Mouse (Mus musculus) midbrain, embryonic 10.5 days (tissue): Measurements from ENCODE around the gene Ppp1r11. TPM values are rescaled to one million over a fixed set of nuclear protein-coding genes. Genes with fewer than 3 reads are reported as not detected.
A peak's percentile ranks its signal among the peaks of the same experiment; 100 is the strongest.

Experiments used
- DNase-seq: peaks from one replicate; pipeline ENCODE4 v3.0.0-alpha.2; 2017; ENCODE audit warnings: low spot score
- H3K27ac ChIP-seq: fragments of 300-500 bp; sonication (generic); replicated peaks from 2 replicates; pipeline ENCODE4 v1.5.1; 2016; ENCODE audit warnings: mild to moderate bottlenecking
- H3K27me3 ChIP-seq: fragments of 300-500 bp; sonication (generic); 2 replicates; pipeline ENCODE4 v1.6.1; 2016; ENCODE audit warnings: low read depth, mild to moderate bottlenecking; ENCODE audit not compliant: poor library complexity, severe bottlenecking
- H3K36me3 ChIP-seq: fragments of 300-500 bp; sonication (generic); 2 replicates; pipeline ENCODE4 v1.6.1; 2016; ENCODE audit warnings: mild to moderate bottlenecking, moderate library complexity
- H3K4me1 ChIP-seq: fragments of 300-500 bp; sonication (generic); 2 replicates; pipeline ENCODE4 v1.6.1; 2016
- H3K4me3 ChIP-seq: fragments of 300-500 bp; sonication (generic); 2 replicates; pipeline ENCODE4 v1.5.1; 2016; ENCODE audit warnings: mild to moderate bottlenecking, moderate library complexity
- H3K9me3 ChIP-seq: fragments of 300-500 bp; sonication (generic); replicated peaks from 2 replicates; pipeline ENCODE4 v1.6.1; 2016; ENCODE audit warnings: mild to moderate bottlenecking
- WGBS: fragments of 180-500 bp; shearing (Covaris S2); methylation state at CpG from one replicate; pipeline ENCODE4 v1.1.7; 2016; 5-methylcytosine and 5-hydroxymethylcytosine counted together
- polyA plus RNA-seq: library from polyadenylated mRNA; unstranded; fragments of >200 nt; fragmentation: Nextera tagmentation; extraction: Ambion mirVana; gene quantifications from 2 replicates; pipeline ENCODE4 v1.2.1, GENCODE M21; 2016

Gene Ppp1r11
- polyA plus RNA-seq, 1 experiment from 2014 or later: 160 TPM

DNA sequence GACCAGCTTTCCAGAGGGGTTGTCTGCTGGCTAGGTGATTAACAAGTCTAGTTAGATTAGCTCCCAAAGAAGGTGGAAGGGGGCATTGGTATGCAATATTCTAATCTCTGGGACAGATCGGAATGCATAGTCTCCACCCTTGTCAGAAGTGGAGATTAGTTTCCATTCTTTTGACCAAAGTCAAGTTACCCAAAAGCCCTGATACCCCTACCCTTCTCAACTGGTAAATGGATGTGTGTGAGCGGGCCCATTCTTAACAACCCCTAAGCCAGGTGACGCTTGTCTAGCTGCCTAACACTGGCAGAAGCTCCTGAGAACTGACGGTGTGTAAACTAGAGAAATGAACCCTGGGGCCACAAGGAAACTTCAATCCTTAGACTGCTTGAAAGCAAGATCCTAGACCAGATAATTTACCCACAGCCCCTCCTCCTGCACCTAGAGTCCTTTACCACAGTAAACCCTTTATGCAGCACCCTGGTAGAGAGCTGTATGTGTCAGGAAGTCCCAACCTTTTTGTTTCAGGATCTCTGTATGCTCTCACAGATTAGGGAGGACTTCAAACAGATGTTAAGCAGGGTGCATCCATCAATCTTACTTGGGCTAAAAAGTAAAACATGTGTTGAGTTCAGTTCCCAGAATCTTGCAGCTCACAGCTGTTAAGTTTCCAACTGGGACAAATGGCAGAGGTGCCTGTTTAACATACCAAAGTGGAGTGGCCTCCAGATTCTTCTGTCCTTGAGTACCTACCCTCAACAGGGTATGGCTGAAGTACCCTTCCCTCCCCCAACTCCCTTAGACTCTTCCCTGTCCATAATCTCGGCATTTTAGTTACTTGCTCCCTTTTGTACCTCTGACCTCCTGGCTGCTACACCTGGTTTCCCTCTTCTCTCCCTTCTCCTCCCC, 31.0 kb upstream of the Ppp1r11 start:
- Histone ChIP-seq H3K9me3 (no peaks in the 10 kb centered on the region), H3K36me3 (no peaks in the 10 kb centered on the region), H3K4me1 (peaks cover 23% of the 10 kb centered on the region), H3K27ac (no peak overlapping the region), H3K27me3 (peaks cover 74% of the 10 kb centered on the region), H3K4me3 (peak overlapping the region; percentile 30; the same call in 1 of the 2 replicates)
- 31% methylated on average over 5 of the region's 5 CpGs for WGBS
- DNase-seq: no peak

DNA sequence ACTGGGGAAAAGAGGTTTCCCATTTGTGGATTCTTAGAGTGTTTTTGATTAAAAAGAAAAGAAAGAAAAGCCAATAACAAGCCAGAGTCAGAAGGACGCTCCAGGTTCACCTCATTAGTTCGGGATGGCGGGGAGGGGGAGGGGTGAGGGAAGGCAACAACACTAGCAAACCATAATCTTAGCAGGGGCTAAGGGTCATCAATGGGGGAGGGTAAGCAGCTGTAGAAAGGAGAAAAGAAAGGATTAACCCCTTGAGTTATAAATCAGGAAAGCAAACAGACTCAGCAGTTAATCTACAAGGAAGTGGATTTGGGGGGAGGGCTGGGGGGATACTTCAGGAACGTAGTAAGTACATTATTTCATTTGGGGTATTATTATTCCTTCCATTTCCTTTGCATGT, 30.3 kb upstream of the Ppp1r11 start:
- H3K27ac ChIP-seq: no peak overlapping the region
- WGBS: 4% methylated on average over 4 of the region's 4 CpGs
- no peaks in the 10 kb centered on the region for H3K9me3 ChIP-seq
- no peaks in the 10 kb centered on the region for H3K36me3 ChIP-seq
- peak; percentile 47 for DNase-seq
- H3K27me3 ChIP-seq: peaks cover 72% of the 10 kb centered on the region
- H3K4me1 ChIP-seq: peaks cover 23% of the 10 kb centered on the region
- H3K4me3 ChIP-seq: peak overlapping the region; percentile 30

DNA sequence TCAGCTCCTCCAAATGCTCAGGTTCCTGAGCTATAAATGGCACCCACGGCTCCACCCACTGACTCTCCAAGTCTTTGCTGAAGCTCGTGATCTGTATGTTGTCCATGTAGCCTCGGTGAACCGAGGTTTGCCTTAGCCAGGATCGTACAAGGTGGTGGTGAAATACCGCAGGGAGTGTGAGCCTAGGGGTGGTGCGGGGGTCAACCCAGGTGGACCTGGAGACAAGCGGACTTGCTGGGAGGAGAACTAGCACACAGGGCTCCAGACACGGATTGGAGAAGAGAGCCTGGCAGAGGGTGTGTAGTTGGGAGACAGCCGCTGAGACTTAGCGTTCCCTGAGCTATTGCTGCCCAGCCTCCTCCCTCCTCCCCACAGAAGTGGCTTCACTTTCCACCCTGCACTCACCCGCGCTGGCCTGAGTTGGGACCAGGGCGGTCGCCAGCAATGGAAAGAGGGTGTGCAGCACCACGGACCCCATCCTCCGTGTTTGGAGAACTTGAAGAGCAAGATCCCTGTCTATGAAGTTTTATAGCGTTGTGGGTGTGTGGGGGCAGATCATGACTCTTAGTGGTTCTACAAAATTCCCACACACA, 29.8 kb upstream of the Ppp1r11 start, which contains the start of gene 2410137M14Rik:
2410137M14Rik (minus strand) TSS at position 17 of the 593 bp plus-strand sequence.
- Histone ChIP-seq H3K4me3 (peak within 1 kb of the TSS; percentile 30), H3K4me1 (peaks cover 23% of the 10 kb centered on the region), H3K36me3 (no peaks in the 10 kb centered on the region), H3K27ac (0 out of 2 replicates have a peak within 1 kb of the TSS, but pooled peaks have one; percentile 1), H3K9me3 (no peaks in the 10 kb centered on the region), H3K27me3 (peaks cover 66% of the 10 kb centered on the region)
- no peak for DNase-seq
- 14% methylated on average over 18 of the region's 18 CpGs for WGBS

DNA sequence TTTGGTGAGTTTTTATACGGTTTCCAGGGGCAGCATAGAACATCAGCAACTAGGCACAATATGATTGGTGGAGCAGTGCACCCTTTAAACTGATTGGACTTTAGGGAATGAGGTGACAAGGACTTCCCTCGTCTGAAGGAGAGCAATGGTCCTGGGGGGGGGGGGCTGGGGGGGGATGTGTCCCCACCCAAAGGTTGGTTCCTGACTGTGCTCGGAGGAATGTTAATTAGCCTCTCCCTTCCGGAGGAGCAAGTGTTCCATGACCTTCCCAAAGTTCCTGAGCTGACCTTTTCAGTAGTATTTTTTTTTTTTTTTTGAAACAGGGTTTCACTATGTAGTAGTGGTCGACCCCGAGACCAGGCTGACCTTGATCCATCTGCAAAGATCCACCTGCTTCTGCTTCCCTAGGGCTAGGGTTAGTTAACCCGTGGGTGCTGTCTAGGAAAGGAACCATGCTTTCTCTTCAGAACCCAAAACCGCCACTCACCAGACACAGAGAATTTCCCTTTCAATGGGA, 21.8 kb upstream of the Ppp1r11 start:
- H3K36me3 ChIP-seq: no peaks in the 10 kb centered on the region
- H3K4me3 ChIP-seq: no peak overlapping the region
- H3K4me1 ChIP-seq: no peaks in the 10 kb centered on the region
- H3K27me3 ChIP-seq: peaks cover 6% of the 10 kb centered on the region
- DNase-seq: no peak
- H3K9me3 ChIP-seq: no peaks in the 10 kb centered on the region
- no peak overlapping the region for H3K27ac ChIP-seq
- whole genome bisulfite sequencing: 84% methylated on average over 8 of the region's 8 CpGs

DNA sequence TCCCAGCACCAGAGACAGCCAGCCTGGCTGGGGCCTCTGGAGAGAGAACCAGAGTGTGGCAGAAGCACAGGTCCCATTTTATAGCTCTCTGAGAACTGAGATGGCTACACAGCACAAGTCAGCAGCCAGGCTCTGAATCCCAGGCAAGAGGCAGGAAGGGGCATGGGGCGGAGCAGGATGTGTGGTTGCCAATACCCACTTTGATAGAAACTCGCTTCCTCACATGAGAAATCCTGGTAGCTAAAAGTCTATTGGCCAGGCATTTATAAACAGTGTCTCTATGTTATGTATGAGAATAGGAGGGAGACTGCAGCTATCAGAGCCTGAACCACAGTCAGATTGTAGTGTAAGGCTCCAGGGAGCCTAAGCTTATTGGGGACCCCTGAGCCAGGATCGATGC, 21.2 kb upstream of the Ppp1r11 start:
- no peaks in the 10 kb centered on the region for H3K9me3 ChIP-seq
- no peak overlapping the region for H3K4me3 ChIP-seq
- no peak for DNase-seq
- 0 out of 2 replicates have a peak, but pooled peaks cover 5% of the 10 kb centered on the region for H3K27me3 ChIP-seq
- no peaks in the 10 kb centered on the region for H3K36me3 ChIP-seq
- H3K4me1 ChIP-seq: no peaks in the 10 kb centered on the region
- 82% methylated on average over 3 of the region's 3 CpGs for WGBS
- no peak overlapping the region for H3K27ac ChIP-seq

DNA sequence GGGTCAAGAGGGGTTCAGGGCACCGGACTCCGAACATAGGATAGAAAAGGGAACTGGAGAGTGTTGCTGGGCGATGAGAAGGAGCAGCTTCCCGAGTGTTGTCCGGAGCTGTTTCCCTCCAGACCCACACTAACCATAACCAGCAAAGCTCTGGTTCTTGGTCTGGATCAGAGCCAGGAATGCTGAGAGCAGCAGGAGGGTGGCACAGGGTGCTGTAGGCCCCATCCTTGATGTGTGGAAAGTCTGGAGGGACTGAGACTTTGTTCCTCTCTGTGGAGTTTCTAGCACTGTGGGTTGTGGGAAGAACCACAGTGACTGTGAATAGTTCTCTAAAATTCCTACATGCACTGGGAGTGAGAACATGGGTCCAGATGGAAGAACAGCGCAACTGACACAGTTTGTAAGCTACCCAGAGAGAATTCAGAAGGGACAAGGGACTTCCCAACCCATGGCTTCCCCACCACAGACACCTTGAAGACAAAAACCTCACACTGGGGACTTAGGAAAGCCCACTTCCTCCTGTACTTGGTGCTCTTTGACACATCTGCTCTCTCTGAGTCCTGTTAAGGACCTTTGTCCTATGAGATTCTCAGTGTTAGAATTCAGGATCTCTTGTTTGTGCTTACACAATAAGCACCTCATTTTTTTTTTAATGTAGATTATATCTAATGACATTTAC, 19.8 kb upstream of the Ppp1r11 start:
- no peak for DNase-seq
- H3K4me1 ChIP-seq: no peaks in the 10 kb centered on the region
- no peak overlapping the region for H3K27ac ChIP-seq
- WGBS: 91% methylated on average over 6 of the region's 6 CpGs
- no peaks in the 10 kb centered on the region for H3K27me3 ChIP-seq
- H3K4me3 ChIP-seq: no peak overlapping the region
- H3K9me3 ChIP-seq: no peaks in the 10 kb centered on the region
- no peaks in the 10 kb centered on the region for H3K36me3 ChIP-seq

DNA sequence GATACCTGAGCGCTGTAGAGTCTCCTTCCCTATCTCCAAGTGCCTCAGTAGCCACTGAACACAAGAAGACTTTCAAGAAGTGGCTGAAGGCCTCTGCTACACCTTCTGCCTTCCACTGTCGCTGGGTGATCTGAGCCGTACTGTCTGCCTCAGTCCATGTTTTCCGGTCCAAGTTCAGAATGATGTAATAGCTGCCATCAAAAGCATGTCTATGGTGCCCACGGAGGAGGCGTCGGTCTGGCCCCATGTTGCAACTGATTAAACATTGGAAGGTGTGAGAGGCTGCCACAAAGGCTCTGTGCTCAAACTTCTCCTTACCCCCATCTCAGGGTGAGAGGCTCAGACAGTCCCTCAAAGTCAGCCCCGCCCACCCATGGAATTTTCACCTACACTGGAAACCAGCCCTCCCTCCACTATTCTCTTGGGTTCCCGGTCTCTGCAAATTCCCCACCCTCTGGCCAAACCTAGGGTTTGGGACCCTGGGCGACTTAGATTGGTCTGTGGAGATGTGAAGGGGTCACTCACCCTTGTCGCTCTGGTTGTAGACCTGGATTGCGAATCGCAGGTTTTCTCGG, 18.9 kb upstream of the Ppp1r11 start:
- H3K4me3 ChIP-seq: no peak overlapping the region
- H3K36me3 ChIP-seq: no peaks in the 10 kb centered on the region
- 83% methylated on average over 14 of the region's 14 CpGs for WGBS
- H3K4me1 ChIP-seq: no peaks in the 10 kb centered on the region
- H3K27me3 ChIP-seq: no peaks in the 10 kb centered on the region
- DNase-seq: no peak
- H3K27ac ChIP-seq: no peak overlapping the region
- H3K9me3 ChIP-seq: no peaks in the 10 kb centered on the region

DNA sequence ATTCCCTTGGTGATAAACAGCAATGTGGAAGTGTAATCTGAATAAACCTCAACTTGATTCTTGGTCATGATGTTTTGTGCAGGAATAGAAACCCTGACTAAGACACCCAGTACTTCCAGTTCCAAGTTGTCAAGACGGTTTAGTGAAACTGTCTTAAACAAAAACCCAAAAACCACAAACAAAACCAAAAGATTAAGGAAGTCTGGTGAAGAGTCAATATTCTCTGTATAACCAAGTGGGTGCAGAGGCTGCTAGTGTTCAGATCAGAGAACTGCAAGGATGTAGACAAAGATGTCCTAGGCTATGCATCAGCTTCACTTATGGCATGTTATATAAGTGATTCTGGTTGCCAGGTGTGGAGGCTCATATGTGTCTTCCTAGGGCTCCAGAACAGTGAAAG, 15.3 kb upstream of the Ppp1r11 start:
- Histone ChIP-seq H3K9me3 (no peaks in the 10 kb centered on the region), H3K36me3 (no peaks in the 10 kb centered on the region), H3K27me3 (no peaks in the 10 kb centered on the region), H3K27ac (no peak overlapping the region), H3K4me1 (no peaks in the 10 kb centered on the region), H3K4me3 (no peak overlapping the region)
- 78% methylated on average over 1 of the region's 1 CpGs for WGBS
- DNase-seq: no peak

DNA sequence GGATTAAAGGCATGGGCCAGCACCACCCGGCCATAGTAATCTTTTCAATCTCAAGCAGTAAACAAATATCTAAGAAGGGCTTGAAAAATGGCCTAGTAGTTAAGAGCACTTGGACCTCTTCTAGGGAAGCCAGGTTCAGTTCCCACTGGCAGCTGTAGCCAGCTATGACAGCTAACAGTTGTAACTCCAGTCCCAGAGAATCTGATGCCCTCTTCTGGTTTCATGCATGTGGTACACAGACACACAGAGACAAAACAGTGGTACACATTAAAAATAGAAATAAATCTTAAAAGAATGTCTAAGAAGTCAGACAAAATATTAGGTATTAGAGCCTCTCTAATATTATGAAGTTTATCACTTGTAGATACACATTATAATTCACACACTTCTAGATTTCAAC, 9.6 kb upstream of the Ppp1r11 start:
- Histone ChIP-seq H3K36me3 (peaks cover 8% of the 10 kb centered on the region), H3K27ac (no peak overlapping the region), H3K4me1 (peaks cover 20% of the 10 kb centered on the region), H3K4me3 (no peak overlapping the region), H3K27me3 (no peaks in the 10 kb centered on the region), H3K9me3 (no peaks in the 10 kb centered on the region)
- WGBS: 85% methylated on average over 1 of the region's 1 CpGs
- no peak for DNase-seq

DNA sequence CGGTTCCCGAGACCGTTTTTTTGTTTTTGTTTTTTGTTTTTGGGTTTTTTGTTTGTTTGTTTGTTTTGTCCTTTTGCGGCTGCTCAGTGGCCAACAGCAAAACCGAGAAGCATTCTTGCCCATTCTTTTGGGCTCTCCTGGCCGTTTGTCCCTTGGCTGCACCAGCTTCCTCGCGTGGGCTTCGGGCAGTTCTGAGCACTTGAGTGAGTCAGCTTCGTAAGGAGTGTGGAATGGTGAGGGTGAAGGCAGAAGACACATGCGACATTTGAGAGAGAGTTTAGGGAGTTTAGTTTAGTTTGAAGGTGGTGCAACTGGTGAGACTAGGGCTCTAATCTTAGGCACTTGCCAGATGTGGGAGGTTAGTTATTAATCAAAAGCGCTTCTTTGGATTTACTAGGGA, 7.3 kb upstream of the Ppp1r11 start:
- H3K4me3 ChIP-seq: peak overlapping the region; percentile 82
- peaks cover 20% of the 10 kb centered on the region for H3K4me1 ChIP-seq
- 16% methylated on average over 12 of the region's 12 CpGs for WGBS
- H3K36me3 ChIP-seq: peaks cover 23% of the 10 kb centered on the region
- H3K9me3 ChIP-seq: no peaks in the 10 kb centered on the region
- peak overlapping the region; percentile 88 for H3K27ac ChIP-seq
- DNase-seq: no peak
- H3K27me3 ChIP-seq: no peaks in the 10 kb centered on the region

DNA sequence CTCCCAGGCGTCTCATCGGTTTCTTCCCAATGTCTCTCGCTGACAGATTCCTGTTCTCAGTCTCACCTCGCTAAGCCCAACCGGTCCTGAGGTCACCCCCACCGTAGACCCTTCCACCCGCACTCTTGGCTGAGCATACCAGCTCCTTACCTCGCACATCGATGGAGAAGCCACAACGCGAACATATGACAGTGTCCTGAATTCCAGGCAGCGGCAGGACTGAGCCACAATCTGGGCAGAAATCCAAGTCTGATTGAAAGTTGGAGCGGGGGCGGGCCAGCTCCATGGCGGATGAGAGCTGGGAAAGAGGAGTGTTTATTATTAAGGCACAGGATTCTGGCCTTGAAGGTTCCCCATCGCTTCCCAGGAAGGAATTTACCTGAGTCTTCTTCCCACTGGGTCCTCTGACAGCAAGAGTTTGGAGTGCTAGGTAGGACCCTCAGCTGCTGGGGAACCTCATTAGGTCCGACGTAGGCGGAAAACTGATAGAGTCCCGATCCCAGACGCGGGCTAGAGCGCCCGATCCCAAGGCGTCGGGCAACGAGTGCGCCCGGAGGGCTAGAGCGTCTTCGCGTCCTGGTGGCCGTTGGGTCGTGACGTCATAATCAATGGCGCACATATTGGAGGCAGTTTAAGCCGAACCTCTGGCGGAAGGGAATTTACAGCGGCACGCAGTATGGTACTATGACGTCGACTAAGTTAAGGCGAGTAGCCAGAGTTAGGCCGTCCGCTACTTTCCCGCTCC, 6.6 kb upstream of the Ppp1r11 start, which contains the start of the genes Znrd1 and Znrd1as:
Znrd1 (minus strand) TSS at position 561 of the 745 bp plus-strand sequence.
Znrd1as (plus strand) TSS at position 594 of the 745 bp plus-strand sequence.
- H3K27me3 ChIP-seq: no peaks in the 10 kb centered on the region
- DNase-seq: peak; percentile 94
- under 1% methylated on average over 46 of the region's 46 CpGs for WGBS
- H3K4me3 ChIP-seq: peak within 1 kb of the TSS; percentile 82
- H3K4me1 ChIP-seq: peaks cover 20% of the 10 kb centered on the region
- peaks cover 28% of the 10 kb centered on the region for H3K36me3 ChIP-seq
- H3K9me3 ChIP-seq: no peaks in the 10 kb centered on the region
- H3K27ac ChIP-seq: peak within 1 kb of the TSS; percentile 88

DNA sequence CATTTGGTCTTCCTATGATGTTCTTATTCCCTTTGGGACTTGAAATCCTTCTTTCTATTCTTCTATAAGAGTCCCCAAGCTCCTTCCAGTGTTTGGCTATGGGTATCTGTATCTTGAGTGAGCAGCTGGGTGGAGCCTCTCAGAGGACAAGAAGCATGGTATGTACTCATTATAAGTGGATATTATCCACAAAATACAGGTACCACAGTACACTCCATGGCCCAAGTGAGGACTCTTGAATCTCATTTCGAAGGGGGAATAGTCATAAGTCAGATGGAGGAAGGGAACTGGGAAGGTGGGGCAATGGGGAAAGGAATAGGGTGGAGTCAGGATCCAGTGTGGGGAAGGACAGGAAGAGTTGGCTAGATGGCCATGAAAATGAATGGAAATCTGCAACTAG, 1.5 kb upstream of the Ppp1r11 start:
- H3K4me3 ChIP-seq: no peak overlapping the region
- H3K4me1 ChIP-seq: peaks cover 23% of the 10 kb centered on the region
- 90% methylated on average over 1 of the region's 1 CpGs for WGBS
- peaks cover 8% of the 10 kb centered on the region for H3K27me3 ChIP-seq
- peaks cover 45% of the 10 kb centered on the region for H3K36me3 ChIP-seq
- H3K27ac ChIP-seq: no peak overlapping the region
- H3K9me3 ChIP-seq: no peaks in the 10 kb centered on the region
- no peak for DNase-seq
